Mouse (Mus musculus): ENCODE data around the gene Tnfsf14.

- no peak for TF ChIP-seq MAX (IDR thresholded peaks at IDR 0.05; ENCODE audit: low read depth)
- TF ChIP-seq POLR2A (IDR thresholded peaks at IDR 0.05; ENCODE audit: insufficient read length, low read depth), result no peak
- no peak for TF ChIP-seq REST (IDR thresholded peaks at IDR 0.05; ENCODE audit: insufficient read depth, insufficient read length)
- no peak for TF ChIP-seq USF1 (IDR thresholded peaks at IDR 0.05; ENCODE audit: low read depth)
- no peak for TF ChIP-seq CEBPB (IDR thresholded peaks at IDR 0.05; ENCODE audit: insufficient read depth, poor library complexity, severe bottlenecking)
Observed at GRCm38 (mm10) chr17:57153787-57154186, 40.2 kb downstream of the Tnfsf14 start.
